Mouse (Mus musculus) central nervous system, embryonic 11.5 days (tissue): ENCODE results near the gene Jmjd6. TPM values are rescaled to one million over a fixed set of nuclear protein-coding genes. Genes with fewer than 3 reads are reported as not detected.

Experiments used
- polyA plus RNA-seq: library from polyadenylated mRNA; depleted of rRNA; stranded (reverse); fragments of >200 nt; gene quantifications from 2 replicates; pipeline ENCODE4 v1.2.3, GENCODE M21; 2012; rRNA removed

Gene Jmjd6
- 52.1 and 68.8 TPM in 2 replicates for polyA plus RNA-seq

GRCm38 (mm10) chr11:116843261-116844233 lies at the start of gene Jmjd6, which contains the start of gene Mettl23:
Jmjd6 (minus strand) TSS chr11:116843449.
Mettl23 (plus strand) TSS chr11:116843278.

GRCm38 (mm10) chr11:116852891-116853511 lies 9.8 kb upstream of the Jmjd6 start, which contains the start of gene Srsf2:
Srsf2 (minus strand) TSS chr11:116853094.

GRCm38 (mm10) chr11:116852291-116852890 lies 9.1 kb upstream of the Jmjd6 start, which contains the start of gene Mfsd11:
Mfsd11 (plus strand) TSS chr11:116852440.

GRCm38 (mm10) chr11:116827534-116828165 lies 15.6 kb downstream of the Jmjd6 start, which contains the start of gene Mxra7:
Mxra7 (minus strand) TSS chr11:116828046.

Other genes with a start within 250 kb of the Jmjd6 start
- 2.6 and 6.7 TPM in 2 replicates for gene Rhbdf2, start 216.4 kb downstream of the Jmjd6 start, polyA plus RNA-seq
- 0.23 and 0.32 TPM in 2 replicates for gene Prcd, start 189.9 kb downstream of the Jmjd6 start, polyA plus RNA-seq
- gene Cygb, start 189.1 kb downstream of the Jmjd6 start, polyA plus RNA-seq, result 2.0 and 3.7 TPM in 2 replicates
- not detected in 2 replicates for gene St6galnac1, start 67.9 kb downstream of the Jmjd6 start, polyA plus RNA-seq
- 32.4 and 66.0 TPM in 2 replicates for gene Mxra7, start 15.4 kb downstream of the Jmjd6 start, polyA plus RNA-seq
- gene Mettl23, start 171 bp downstream of the Jmjd6 start, polyA plus RNA-seq, result 28.8 and 42.8 TPM in 2 replicates
- 21.2 and 25.2 TPM in 2 replicates for gene Mfsd11, start 9.0 kb upstream of the Jmjd6 start, polyA plus RNA-seq
- 737 and 742 TPM in 2 replicates for gene Srsf2, start 9.6 kb upstream of the Jmjd6 start, polyA plus RNA-seq
- 20.5 and 21.7 TPM in 2 replicates for gene Mgat5b, start 75.4 kb upstream of the Jmjd6 start, polyA plus RNA-seq